Mouse (Mus musculus): Measurements from ENCODE around the gene Gck.

Gck gene

DNA sequence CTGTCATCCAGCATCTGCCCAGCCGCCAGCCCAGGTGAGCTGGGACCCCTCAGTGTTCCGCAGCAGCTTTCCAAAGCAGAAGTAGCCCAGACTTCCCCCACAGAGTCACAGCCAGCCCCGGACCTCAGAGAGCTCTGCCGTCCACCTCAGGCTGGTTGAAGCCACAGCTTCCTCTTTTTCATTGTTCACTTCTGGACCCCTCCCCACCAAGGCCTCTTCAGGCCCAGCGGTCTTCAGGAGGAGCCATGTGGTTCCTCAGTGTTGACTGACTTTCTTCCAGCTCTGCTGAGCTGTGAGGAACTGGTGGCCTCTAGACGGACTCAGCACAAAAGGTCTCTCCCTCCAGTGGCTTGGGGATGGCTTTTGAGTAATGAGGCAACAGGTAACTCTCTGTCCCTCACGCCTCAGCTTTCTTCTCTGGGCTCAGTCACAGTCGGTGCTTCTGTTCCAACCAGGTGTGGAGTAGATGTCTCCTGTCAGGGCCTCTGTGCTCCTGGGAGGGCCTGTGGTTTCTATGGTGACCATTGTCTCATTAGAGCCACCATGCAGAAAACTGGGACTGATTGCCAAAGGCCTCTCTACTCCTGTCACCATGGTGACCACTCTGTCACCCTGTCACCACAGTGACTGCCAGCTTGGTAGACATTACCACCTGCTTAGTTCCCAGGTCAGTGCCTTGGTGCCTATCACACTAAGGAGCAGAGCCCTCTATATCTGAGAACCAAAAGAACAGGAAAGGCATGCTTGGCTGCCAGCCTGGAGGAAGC lies at the start of gene Gck:
TSS of gene Gck (minus strand) at position 496 of the 767 bp plus-strand sequence.
- DNase-seq (ENCODE audit: low read depth, low spot score): no peak

GRCm38 (mm10) chr11:5998472-5998871 lies 48.6 kb upstream of the Gck start:
- no peak for DNase-seq (ENCODE audit: low read depth, low spot score)

DNA sequence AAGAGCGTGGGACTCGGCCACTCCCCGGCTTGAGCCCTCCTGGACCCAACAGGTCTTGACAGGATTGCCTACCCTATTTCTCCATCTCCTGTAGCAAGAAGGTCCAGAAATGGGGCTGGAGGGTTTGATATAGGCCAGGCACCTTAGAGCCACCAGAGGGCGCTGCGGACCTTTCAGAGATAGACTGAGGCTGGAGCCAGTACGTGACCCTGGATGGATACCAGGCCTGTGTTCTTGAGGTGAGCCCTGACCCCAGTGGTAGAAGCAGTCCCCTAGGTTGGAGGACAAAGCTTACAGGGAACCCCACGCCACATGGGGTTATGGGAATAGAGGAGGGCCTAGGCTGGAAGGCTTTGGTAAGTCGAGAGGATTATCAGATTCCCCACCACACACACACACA lies 46.1 kb upstream of the Gck start:
- peak; percentile 79 for DNase-seq (ENCODE audit: low read depth, low spot score)

- no peak for DNase-seq (ENCODE audit: low read depth, low spot score)
Observed at GRCm38 (mm10) chr11:5994880-5995279, 45.0 kb upstream of the Gck start.

- no peak for DNase-seq (ENCODE audit: low read depth, low spot score)
Observed at GRCm38 (mm10) chr11:5994212-5994611, 44.3 kb upstream of the Gck start.

GRCm38 (mm10) chr11:5990910-5991309 lies 41.0 kb upstream of the Gck start:
- peak; percentile 59 for DNase-seq (ENCODE audit: low read depth, low spot score)

DNA sequence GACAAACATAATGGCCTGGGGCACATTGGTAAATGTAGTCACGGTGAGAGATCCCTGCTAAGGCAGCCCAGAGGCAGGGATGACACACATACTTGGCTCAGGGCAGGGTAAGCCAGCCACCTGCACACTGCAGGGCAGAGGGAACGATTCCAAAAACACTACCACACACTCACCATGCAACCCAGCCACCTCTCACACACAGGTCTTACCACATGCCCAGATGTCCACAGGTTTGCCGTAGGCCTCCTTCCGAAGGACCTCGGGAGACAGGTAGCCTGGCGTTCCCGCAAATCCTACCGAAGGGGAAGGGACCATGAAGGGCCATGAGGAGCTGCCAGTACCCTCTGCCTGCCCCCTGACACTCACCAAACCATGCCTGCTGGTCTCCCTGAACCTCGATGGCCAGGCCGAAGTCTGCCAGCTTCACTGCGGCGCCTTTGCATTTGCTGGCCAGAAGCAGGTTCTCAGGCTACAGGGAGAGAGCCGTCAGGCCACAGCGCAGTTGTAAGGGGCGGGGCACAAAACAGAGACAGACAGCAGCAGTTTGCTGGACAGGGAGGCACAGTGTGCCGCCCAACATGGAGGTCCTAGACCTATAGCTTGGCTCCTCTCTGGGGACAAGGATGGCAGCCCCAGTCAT lies 40.2 kb upstream of the Gck start:
- no peak for DNase-seq (ENCODE audit: low read depth, low spot score)

DNA sequence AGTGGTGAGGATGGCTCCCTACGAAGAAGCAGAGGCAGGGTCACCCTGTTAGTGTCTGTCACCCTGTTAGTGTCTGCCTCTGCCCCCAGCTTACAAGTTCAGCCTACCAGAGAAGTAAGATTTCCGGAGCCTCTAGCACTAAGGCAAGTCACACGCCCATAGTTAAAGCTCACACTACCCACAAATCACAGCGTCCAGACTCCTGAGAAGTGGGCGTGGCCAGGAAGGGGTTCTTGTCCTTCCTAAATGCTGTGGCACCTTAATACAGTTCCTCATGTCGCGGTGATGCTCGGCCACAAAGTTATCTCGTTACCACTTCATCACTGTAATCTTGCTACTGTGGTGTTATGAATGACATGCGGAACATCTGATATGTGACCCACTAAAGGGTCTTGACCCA lies 38.2 kb upstream of the Gck start:
- DNase-seq (ENCODE audit: low read depth, low spot score): no peak

- no peak for DNase-seq (ENCODE audit: low read depth, low spot score)
Observed at GRCm38 (mm10) chr11:5983629-5984028, 33.7 kb upstream of the Gck start.

DNA sequence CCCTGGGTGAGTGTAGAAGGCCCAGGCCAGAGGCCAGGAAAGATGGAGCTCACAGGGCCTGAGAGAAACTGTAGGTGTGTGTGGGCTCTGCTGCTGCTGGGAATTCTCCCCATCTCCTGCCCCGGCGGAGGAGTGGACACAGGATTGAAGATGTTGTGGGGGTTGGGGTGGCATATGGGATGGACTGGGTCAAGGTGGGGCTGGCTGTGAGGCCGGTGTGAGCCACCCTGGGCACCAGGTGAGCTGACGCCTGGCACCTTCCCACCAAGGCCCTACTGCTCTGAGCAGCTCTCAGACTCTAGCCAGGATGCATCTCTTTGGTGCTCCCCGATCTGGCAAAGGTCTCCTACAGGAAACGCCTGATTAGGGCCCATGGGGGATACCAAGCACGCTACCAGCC lies 31.4 kb upstream of the Gck start:
- DNase-seq (ENCODE audit: low read depth, low spot score): no peak

GRCm38 (mm10) chr11:5980561-5980960 lies 30.7 kb upstream of the Gck start:
- no peak for DNase-seq (ENCODE audit: low read depth, low spot score)

- DNase-seq (ENCODE audit: low read depth, low spot score): no peak
Observed at GRCm38 (mm10) chr11:5980108-5980507, 30.2 kb upstream of the Gck start.

DNA sequence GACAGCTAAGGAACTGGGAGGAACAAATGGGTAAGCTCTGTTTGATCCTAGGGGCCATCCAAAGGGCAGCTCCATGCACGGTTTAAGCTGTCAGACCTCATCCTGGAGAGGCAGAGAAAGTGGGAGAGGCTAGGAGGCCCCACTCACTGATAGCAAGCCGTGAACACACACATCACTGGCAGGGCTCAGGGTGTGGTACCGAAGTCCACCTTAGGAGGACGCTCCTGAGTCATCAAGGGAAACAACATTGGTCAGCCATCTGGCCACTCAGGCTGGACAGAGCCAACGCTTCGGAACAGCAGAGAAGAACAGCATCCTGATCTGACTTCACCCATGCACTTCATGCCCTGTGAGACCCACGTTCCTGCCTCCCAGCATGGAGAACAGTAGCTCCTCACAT lies 29.2 kb upstream of the Gck start:
- no peak for DNase-seq (ENCODE audit: low read depth, low spot score)

- no peak for DNase-seq (ENCODE audit: low read depth, low spot score)
Observed at GRCm38 (mm10) chr11:5976106-5976505, 26.2 kb upstream of the Gck start.

GRCm38 (mm10) chr11:5975068-5975467 lies 25.2 kb upstream of the Gck start:
- DNase-seq (ENCODE audit: low read depth, low spot score): no peak

DNA sequence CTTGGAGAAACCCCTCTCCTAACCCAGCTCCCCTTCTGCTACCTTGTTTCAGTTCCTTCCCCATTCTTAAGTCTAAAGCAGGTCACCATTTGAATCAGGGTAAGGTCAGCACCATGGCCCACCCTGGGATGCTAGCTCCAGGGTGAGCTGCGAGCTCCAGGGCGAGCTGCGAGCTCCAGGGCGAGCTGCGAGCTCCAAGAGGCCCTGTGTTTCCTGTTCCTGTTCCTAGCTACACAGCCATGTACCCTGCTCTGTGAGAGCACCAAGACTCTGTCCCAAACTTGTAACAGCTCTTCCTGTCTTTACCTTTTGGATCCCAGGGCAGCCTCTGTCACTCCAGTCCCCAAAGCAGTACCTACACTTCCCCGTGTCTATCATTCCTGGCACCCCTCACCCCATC lies 24.2 kb upstream of the Gck start:
- DNase-seq (ENCODE audit: low read depth, low spot score): no peak

- no peak for DNase-seq (ENCODE audit: low read depth, low spot score)
Observed at GRCm38 (mm10) chr11:5973151-5973550, 23.3 kb upstream of the Gck start.

- DNase-seq (ENCODE audit: low read depth, low spot score): no peak
Observed at GRCm38 (mm10) chr11:5971202-5971601, 21.3 kb upstream of the Gck start.

- DNase-seq (ENCODE audit: low read depth, low spot score): no peak
Observed at GRCm38 (mm10) chr11:5968223-5968622, 18.3 kb upstream of the Gck start.

- DNase-seq (ENCODE audit: low read depth, low spot score): no peak
Observed at GRCm38 (mm10) chr11:5966751-5967150, 16.9 kb upstream of the Gck start.

GRCm38 (mm10) chr11:5965865-5966264 lies 16.0 kb upstream of the Gck start:
- DNase-seq (ENCODE audit: low read depth, low spot score): no peak

DNA sequence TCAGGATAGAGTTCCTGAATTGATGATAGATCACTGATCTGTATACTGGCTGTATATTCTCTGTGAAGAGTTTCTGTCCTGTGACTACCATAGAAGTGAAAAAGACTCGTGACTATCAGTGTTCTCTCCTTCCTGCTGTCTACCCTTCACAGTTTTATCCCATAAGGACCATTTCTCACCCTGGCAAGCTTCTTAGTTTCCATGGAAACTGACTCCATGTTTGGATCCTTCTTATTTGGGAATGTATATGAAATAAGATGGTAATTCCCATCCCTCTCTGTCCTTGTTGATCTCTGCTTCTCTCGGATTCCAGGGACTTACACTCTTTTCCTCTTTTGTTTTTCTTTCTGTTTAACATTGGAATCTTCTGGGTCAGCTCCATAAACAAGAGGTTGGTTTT lies 10.2 kb upstream of the Gck start:
- no peak for DNase-seq (ENCODE audit: low read depth, low spot score)

DNA sequence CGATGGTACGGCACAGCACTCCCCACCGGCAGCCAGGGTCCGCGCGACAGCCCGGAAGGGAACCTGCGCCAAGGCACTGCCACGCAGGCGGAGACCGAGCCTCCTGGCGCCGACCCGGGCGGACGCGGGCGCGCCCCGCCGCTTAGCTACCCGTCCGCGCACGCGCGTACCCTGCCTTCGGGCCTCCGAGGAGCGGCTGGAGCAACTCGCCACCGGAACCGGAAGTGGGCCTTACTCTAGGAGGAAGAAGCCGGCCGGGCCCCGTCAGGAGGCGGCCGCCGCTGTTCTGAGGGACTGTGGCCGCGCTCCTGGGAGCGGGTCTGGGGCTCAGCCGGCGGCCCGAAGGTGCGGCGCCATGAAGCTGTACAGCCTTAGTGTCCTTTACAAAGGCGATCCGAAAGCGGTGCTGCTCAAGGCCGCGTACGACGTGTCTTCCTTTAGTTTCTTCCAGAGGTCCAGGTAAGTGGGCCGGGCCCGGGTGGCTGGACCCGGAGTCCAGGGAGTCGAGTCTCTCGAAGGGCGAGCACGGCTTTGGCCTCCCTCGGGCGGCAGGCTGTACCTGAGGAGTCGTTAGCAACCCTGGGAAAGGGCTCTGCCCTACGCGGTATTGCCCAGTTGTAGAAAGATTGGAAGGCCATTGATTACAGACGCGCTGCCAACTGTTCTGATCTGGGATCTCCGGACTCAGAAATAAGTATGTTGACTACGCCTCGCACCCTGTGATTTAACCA lies 5.8 kb upstream of the Gck start, which contains the start of gene Ykt6:
TSS of gene Ykt6 (plus strand) at position 148 of the 731 bp plus-strand sequence.
- DNase-seq (ENCODE audit: low read depth, low spot score): peak; percentile 94
